Mouse (Mus musculus) CH12.LX (cell line): ENCODE data around the gene Borcs7.

Experiments
- CHD2 ChIP-seq: IDR thresholded peaks from 2 replicates; pipeline ENCODE4 v1.6.1; 2011; ENCODE audit warnings: low read length, improper control_type of control experiment
- CTCF ChIP-seq, 2 experiments: IDR thresholded peaks in 1 of 2; conservative IDR thresholded peaks in 1 of 2; 2 replicates each; pipeline ENCODE4 v1.5.1; 2011 to 2012; ENCODE audit warnings: low read depth in 2 of 2, low read length in 2 of 2, improper control_type of control experiment in 1 of 2, inconsistent platforms in 1 of 2, mild to moderate bottlenecking in 1 of 2, moderate library complexity in 1 of 2
- ELF1 ChIP-seq: IDR thresholded peaks from 2 replicates; pipeline ENCODE4 v1.6.1; 2014; ENCODE audit warnings: low read depth, mild to moderate bottlenecking, inconsistent platforms, low read length, improper control_type of control experiment
- EP300 ChIP-seq: IDR thresholded peaks from 2 replicates; pipeline ENCODE4 v1.6.1; 2011; ENCODE audit warnings: low read length, improper control_type of control experiment
- HCFC1 ChIP-seq: IDR thresholded peaks from 2 replicates; pipeline ENCODE4 v1.6.1; 2012; ENCODE audit warnings: low read depth, mild to moderate bottlenecking, inconsistent platforms, low read length, improper control_type of control experiment
- IRF4 ChIP-seq: IDR thresholded peaks from 2 replicates; pipeline ENCODE4 v1.6.1; 2014; ENCODE audit warnings: low read depth, mild to moderate bottlenecking, inconsistent platforms, low read length, improper control_type of control experiment
- MEF2A ChIP-seq: IDR thresholded peaks from 2 replicates; pipeline ENCODE4 v1.6.1; 2014; ENCODE audit warnings: low read depth, mild to moderate bottlenecking, inconsistent platforms, low read length, improper control_type of control experiment, borderline replicate concordance
- MYC ChIP-seq: IDR thresholded peaks from 2 replicates; pipeline ENCODE4 v1.6.1; 2011; ENCODE audit warnings: low read depth, mild to moderate bottlenecking, improper control_type of control experiment, low read length
- POLR2A ChIP-seq: IDR thresholded peaks from 2 replicates; pipeline ENCODE4 v1.6.1; 2011; ENCODE audit warnings: low read depth, mild to moderate bottlenecking, improper control_type of control experiment, low read length
- TCF12 ChIP-seq: IDR thresholded peaks from 2 replicates; pipeline ENCODE4 v1.6.1; 2014; ENCODE audit warnings: low read depth, mild to moderate bottlenecking, inconsistent platforms, low read length, improper control_type of control experiment
- UBTF ChIP-seq: IDR thresholded peaks from 2 replicates; pipeline ENCODE4 v1.6.1; 2012; ENCODE audit warnings: low read depth, mild to moderate bottlenecking, inconsistent platforms, low read length, improper control_type of control experiment, moderate library complexity
- USF1 ChIP-seq: IDR thresholded peaks from 2 replicates; pipeline ENCODE4 v1.6.1; 2014; ENCODE audit warnings: low read depth, mild to moderate bottlenecking, inconsistent platforms, low read length, improper control_type of control experiment
- ZKSCAN1 ChIP-seq: IDR thresholded peaks from 2 replicates; pipeline ENCODE4 v1.6.1; 2012; ENCODE audit warnings: low read depth, inconsistent platforms, low read length, improper control_type of control experiment, borderline replicate concordance
- ZNF384 ChIP-seq: IDR thresholded peaks from 2 replicates; pipeline ENCODE4 v1.6.1; 2012; ENCODE audit warnings: low read depth, low read length, improper control_type of control experiment, inconsistent platforms

DNA sequence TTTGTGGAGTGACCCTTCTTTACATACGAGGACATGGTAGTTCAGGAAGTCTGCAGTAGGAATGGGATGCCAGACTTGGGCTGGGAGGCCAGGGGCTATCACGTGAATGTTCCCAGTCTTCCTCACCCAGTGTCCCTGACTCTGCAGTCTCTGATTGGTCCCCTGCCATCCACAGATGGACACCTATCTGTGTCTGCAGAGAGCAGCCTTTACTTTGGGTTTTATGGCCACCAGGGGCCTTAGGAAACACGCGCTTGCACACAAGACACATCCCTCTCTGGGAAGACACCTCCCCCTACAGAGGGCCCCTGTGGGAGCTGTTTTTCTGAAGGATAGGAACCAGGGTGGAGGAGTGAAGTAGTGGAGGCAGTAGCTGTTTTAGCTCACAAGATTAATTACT is 28.2 kb upstream of the Borcs7 start:
- TF ChIP-seq CTCF (conservative IDR thresholded peaks at IDR 0.05 in 1 of 2, IDR thresholded peaks at IDR 0.05 in 1 of 2; ENCODE audit: low read depth in 2 of 2, low read length in 2 of 2) (no peak), MEF2A (no peak), EP300 (no peak), ELF1 (no peak), CHD2 (no peak), MYC (no peak), POLR2A (no peak), USF1 (no peak), HCFC1 (no peak), TCF12 (no peak), IRF4 (no peak), ZKSCAN1 (no peak), UBTF (no peak), ZNF384 (no peak)
